Mouse (Mus musculus): Measurements from ENCODE around the gene Gmnn.

DNA sequence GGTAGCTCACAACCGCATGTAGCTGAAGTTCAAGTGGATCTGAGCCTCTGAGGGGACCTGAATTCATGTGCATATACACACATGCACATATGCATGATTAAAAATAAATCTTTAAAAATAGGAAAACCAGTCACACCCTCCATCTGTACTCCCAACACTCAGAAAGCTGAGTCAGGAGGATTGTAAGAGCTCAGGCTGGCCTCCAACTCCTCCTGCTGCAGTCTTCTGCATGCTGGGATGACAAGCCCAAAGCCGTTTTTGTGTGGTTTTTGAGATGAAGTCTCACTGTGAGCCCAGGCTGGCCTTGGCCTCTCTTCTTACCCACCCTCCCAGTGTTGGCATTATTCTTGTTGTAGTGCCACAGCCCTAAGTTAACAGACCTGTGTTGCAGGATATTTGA lies 16.3 kb upstream of the Gmnn start:
- TF ChIP-seq CTCF (IDR thresholded peaks at IDR 0.05; ENCODE audit: low read depth, low read length) = no peak
- no peak for TF ChIP-seq POLR2A (IDR thresholded peaks at IDR 0.05; ENCODE audit: insufficient read depth, low read length)
- TF ChIP-seq EP300 (IDR thresholded peaks at IDR 0.05; ENCODE audit: insufficient read depth, low read depth, low read length) = no peak

Measured in ES-Bruce4 (cell line).